Mouse (Mus musculus) NIH3T3 (cell line): ENCODE results near the gene Aco1.

Experiments used
- DNase-seq: peaks from one replicate; pipeline ENCODE4 v3.0.0-alpha.2; 2012; ENCODE audit warnings: low read depth

Gene Aco1

GRCm38 (mm10) chr4:40157500-40158223 is 14.8 kb downstream of the Aco1 start:
- DNase-seq, result no peak

- no peak for DNase-seq
Observed at GRCm38 (mm10) chr4:40158224-40158540, 15.3 kb downstream of the Aco1 start.

GRCm38 (mm10) chr4:40160591-40161434 is 17.9 kb downstream of the Aco1 start:
- no peak for DNase-seq

- DNase-seq, result no peak
Observed at GRCm38 (mm10) chr4:40163646-40164045, 20.8 kb downstream of the Aco1 start.

- no peak for DNase-seq
Observed at GRCm38 (mm10) chr4:40171477-40171876, 28.6 kb downstream of the Aco1 start.

- DNase-seq, result no peak
Observed at GRCm38 (mm10) chr4:40172336-40172735, 29.5 kb downstream of the Aco1 start.

GRCm38 (mm10) chr4:40174321-40174720 is 31.4 kb downstream of the Aco1 start:
- DNase-seq, result no peak

- no peak for DNase-seq
Observed at GRCm38 (mm10) chr4:40178584-40178983, 35.7 kb downstream of the Aco1 start.

GRCm38 (mm10) chr4:40180046-40180445 is 37.2 kb downstream of the Aco1 start:
- DNase-seq, result no peak

GRCm38 (mm10) chr4:40181681-40182080 is 38.8 kb downstream of the Aco1 start:
- DNase-seq, result no peak

- DNase-seq, result peak; percentile 64
Observed at GRCm38 (mm10) chr4:40182651-40183320, 39.9 kb downstream of the Aco1 start.

- no peak for DNase-seq
Observed at GRCm38 (mm10) chr4:40183781-40184180, 40.9 kb downstream of the Aco1 start.

- no peak for DNase-seq
Observed at GRCm38 (mm10) chr4:40184470-40184869, 41.6 kb downstream of the Aco1 start.

GRCm38 (mm10) chr4:40187956-40188355 is 45.1 kb downstream of the Aco1 start:
- no peak for DNase-seq

- no peak for DNase-seq
Observed at GRCm38 (mm10) chr4:40192246-40192645, 49.4 kb downstream of the Aco1 start.

GRCm38 (mm10) chr4:40193461-40193860 is 50.6 kb downstream of the Aco1 start:
- no peak for DNase-seq

- DNase-seq, result no peak
Observed at GRCm38 (mm10) chr4:40195336-40195735, 52.5 kb downstream of the Aco1 start.

GRCm38 (mm10) chr4:40202205-40202604 is 59.3 kb downstream of the Aco1 start:
- DNase-seq, result no peak

- no peak for DNase-seq
Observed at GRCm38 (mm10) chr4:40204374-40204773, 61.5 kb downstream of the Aco1 start.

GRCm38 (mm10) chr4:40205231-40205903 is 62.5 kb downstream of the Aco1 start:
- DNase-seq, result no peak

GRCm38 (mm10) chr4:40207701-40208100 is 64.8 kb downstream of the Aco1 start:
- no peak for DNase-seq

- DNase-seq, result no peak
Observed at GRCm38 (mm10) chr4:40212177-40212576, 69.3 kb downstream of the Aco1 start.
